Mouse (Mus musculus): ENCODE measurements at regions not wholly inside any gene's neighbourhood (a gene's known extent, or its start where the extent isn't known, plus 50 kb on each side); places are given as distances from the start of the nearest gene placed in this dataset.

DNA sequence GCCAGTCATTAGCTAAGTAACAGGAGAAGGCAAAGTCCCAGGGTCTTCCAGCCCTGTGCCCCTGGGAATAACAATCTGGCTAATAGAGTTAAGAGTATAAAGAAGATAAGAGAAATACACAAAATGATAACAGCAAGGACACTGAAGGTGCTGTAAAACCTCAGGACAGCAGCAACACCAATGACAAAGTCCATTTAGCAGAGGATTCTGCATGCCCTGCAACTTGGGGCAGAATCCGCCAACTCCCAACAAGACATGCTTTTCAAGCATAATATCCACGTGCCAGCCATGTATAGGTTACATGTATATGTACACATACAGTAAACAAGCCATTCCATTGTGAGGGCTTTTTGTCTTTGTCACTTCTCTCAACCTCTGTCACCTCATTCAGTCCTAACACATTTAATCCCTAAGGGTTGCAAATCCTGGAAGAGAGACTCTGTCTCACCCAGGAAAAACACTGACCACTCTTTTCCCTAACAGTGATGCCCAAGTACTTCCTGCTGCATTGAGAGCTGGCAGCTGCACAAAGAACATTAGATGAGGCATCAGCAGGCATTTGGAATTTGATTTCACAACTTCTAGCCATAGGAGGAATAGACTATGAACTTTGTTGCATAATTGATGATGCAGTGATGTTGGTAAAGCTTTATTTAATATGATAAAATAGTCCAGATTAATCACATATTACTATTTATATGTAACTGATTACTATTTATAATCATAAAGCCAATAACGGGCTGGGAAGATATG is 105.8 kb upstream of the Slc4a7 start:
- DNase-seq (ENCODE audit: low spot score), result no peak

DNA sequence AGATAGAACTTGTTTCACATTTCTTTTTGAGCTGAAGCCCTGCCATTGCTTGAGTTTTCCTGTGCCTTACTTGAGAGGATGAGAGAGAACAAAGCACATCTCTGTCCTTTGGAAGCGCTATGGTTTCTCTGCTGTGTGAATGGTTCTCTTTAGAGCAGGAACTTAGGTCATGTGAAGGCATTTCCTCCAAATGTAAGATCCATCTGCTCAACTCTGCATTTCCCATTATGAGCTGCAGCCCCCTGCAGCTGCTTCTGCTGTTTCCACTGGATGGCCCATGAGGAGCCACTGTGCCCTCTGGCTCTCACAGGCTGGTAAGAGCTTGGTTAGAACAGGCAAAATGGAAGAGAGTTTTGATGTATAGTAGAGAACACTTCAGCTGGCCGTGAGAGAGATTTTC is 102.5 kb upstream of the Slc4a7 start:
- no peak for DNase-seq (ENCODE audit: low spot score)

DNA sequence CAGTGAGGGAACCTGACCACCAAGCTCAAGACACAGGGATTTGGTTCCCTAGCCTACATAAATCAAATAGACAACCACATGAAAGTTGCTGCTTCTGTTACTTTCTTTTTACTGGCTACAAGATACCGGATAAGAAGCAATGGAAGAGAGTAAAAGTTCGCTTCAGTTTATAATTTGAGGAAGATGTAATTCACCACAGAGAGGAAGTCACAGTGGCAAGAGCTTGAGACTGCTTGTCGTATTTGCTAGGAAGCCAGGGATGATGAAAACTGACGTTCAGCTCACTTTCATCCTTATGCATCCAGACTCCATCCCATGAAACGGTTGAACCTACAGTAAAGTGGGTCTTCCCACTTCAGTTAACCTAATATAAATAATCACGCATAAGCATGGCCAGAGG is 102.1 kb upstream of the Slc4a7 start:
- DNase-seq (ENCODE audit: low spot score), result no peak

DNA sequence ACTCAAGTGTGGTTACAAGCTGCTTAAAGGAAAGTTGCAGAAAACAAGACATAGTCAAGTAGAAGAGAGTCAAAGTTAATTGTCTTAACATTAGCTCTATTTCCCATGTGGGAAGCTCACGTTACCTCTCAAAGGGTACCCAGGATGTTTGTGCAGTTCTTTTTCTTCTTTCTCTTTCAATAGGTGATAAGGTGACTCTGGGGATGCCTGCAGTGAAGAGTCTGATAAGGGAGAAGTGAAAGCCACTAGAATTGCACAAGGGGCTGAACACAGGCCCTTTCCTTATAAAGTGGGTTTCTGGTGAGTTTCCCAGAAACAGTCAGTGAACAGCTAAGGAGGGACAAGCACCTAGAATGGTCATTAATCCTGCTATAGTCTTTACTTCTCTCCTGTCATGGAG is 98.6 kb upstream of the Slc4a7 start:
- DNase-seq (ENCODE audit: low spot score), result no peak

- DNase-seq (ENCODE audit: low spot score), result no peak
These were observed 95.0 kb upstream of the Slc4a7 start for GRCm38 (mm10) chr14:14607074-14607473.

GRCm38 (mm10) chr14:14612245-14612644 is 89.8 kb upstream of the Slc4a7 start:
- DNase-seq (ENCODE audit: low spot score), result no peak

- no peak for DNase-seq (ENCODE audit: low spot score)
These were observed 81.8 kb upstream of the Slc4a7 start for GRCm38 (mm10) chr14:14620316-14620715.

- DNase-seq (ENCODE audit: low spot score), result no peak
These were observed 73.4 kb upstream of the Slc4a7 start for GRCm38 (mm10) chr14:14628673-14629072.

- no peak for DNase-seq (ENCODE audit: low spot score)
These were observed 70.3 kb upstream of the Slc4a7 start for GRCm38 (mm10) chr14:14631750-14632149.

- no peak for DNase-seq (ENCODE audit: low spot score)
These were observed 69.6 kb upstream of the Slc4a7 start for GRCm38 (mm10) chr14:14632471-14632870.

DNA sequence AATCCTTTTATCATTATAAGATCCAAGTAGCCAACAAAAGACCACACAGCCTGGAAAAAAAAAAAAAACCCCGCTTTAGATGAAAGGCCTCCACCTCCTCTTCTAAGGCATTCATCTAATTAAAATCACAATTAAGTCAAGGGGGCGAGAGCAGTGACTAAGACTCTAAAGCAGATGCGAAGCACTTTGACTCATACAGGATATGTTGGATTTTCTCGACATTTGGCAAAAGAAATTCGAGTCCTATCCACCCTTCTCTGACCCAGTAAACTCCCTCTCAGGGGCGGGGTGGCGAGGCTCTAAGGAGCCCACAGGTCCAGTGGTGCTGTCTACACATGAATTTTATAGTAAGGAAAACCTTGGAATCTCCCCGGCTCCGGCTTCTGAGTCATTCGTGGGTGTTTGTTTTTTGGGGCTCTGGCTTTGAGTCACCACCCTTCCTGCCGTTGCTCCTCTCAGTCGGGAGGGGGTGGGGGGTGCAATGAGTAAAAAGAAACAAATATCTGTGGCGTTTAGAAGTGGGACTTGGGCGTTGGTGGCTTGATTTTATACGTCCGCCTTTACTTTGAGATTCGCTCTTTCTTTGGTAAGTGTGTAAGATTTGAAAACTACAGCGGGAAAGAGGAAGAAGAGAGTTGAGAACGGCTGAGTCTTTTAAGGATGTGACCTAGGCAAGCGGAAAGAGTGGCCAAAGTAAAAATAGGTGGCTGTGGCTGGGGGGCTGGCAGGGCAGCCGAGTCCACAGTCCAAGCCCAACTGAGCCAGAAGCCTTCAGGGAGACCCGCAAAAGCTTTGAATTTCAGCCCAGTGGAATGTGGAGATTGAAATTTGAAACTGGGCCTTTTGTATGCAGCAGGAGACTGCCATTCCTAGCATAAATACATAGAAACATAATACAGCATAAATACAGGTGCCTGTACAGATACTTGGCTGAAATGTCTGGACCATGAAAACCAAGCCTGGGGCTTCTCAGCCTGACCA is 68.8 kb upstream of the Slc4a7 start:
- no peak for DNase-seq (ENCODE audit: low spot score)

DNA sequence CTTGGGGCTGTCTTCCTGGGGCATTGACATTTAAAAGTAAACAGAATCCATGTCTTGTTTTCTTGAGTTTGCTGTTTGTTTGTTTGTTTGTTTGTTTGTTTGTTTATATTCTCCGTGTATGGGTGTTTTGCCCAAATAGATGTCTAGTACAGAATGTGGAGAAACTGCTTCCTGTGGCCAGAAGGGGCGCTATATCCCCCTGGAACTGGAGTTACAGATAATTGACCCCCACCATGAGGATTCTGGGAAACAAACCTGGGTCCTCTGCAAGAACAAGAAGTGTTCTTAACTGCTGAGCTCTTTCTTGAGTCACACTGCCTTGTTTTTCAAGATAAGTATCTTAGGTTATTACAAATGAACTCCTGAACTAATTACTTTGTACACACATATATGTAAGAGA is 68.1 kb upstream of the Slc4a7 start:
- DNase-seq (ENCODE audit: low spot score), result no peak

DNA sequence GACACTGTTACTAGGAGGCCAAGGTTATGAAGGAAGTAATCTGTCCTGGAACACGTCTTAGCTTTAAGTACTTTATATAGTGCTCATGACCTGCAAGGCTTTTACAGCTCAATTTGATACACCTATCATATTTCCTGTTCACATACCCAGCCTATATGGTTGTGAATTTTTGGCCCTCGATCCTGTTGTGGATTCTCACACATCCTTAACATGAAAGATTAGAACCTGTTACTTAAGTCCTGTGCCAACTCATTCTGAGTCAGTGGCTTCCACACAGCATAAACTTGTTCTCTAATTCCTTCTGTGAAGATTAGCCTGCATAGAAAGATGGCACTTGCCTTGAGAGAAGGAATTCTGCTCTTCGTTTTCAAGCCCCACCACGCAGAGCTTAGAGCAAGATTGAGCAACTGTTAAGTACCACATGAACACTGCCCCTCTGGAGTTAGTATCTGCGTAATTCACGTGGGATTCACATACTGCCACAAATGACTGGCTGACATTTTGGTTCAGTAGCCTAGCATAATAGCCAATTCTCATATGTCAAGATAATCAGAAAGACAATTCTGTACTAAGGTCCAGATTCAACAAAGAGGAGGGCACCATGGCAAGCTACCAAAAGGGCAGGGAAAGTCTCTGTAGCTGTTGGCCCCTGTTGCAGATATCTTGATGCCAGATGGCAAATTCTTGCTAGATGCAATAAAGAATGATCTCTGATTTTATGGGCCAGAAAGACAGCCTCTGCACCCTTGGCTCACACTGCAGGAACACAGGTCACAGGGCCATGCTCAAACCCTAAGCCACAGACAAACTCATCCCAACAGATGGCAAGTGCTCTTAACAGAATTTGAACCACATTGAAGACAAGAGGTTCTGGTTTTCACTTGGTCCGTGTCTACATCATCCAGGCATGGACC is 62.7 kb upstream of the Slc4a7 start:
- no peak for DNase-seq (ENCODE audit: low spot score)

- DNase-seq (ENCODE audit: low spot score), result no peak
These were observed 62.0 kb upstream of the Slc4a7 start for GRCm38 (mm10) chr14:14640023-14640441.

- no peak for DNase-seq (ENCODE audit: low spot score)
These were observed 61.5 kb upstream of the Slc4a7 start for GRCm38 (mm10) chr14:14640557-14640956.

GRCm38 (mm10) chr14:14643533-14643932 is 58.5 kb upstream of the Slc4a7 start:
- DNase-seq (ENCODE audit: low spot score), result no peak

DNA sequence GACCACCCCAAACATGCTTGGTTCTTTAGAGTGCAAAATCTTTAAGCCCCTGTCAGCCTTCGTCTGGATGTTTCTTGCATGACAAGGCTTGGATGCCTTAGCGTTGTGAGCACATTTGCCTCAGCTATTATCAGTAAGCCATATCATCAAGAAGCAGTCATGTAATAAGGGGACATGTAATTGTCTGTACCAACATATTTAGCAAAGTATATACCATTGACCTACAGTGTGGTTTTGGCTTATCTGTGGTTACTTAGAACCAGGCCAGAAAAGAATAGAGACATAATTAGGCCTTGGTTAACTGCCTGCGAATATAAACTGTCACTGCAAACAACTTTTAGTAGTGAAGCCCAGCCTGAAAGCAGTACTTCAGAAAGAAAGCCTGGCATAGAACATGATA is 57.0 kb upstream of the Slc4a7 start:
- no peak for DNase-seq (ENCODE audit: low spot score)

All from ovary, postnatal 14 days (tissue).